Mouse (Mus musculus): Measurements from ENCODE around the gene Cdc42bpg. TPM values are rescaled to one million over a fixed set of nuclear protein-coding genes. Genes with fewer than 3 reads are reported as not detected.

The Cdc42bpg gene
- polyA plus RNA-seq, 1 experiment from 2014 or later: 1.0 TPM

DNA sequence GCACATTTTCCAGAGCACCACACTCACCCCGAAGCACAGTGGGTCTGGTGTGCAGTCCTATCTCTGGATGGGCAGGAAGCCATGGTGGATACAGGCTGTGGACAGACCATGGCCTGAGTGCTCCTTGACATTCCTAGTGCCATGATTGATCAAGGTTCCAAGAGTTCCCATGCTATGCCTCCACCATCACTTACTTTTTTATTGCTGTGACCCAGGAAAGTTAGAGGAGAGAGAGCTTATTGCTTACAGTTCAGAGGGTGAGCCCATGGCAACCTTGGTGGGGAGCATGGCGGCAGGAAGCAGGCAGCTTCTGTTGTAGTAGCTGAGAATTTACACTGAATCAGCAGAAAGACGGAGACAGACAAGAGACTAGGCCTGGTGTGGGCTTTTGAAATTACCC is 55.0 kb downstream of the Cdc42bpg start:
- H3K9ac ChIP-seq (ENCODE audit: low read depth, low read length): no peak overlapping the region
- ATAC-seq (replicated peaks; ENCODE audit: low FRiP score, low read depth) (no peak), DNase-seq (ENCODE audit: low spot score) (no peak)
- H3K27me3 ChIP-seq (ENCODE audit: insufficient read depth, low read length): no peaks in the 10 kb centered on the region
- 95% methylated on average over 3 of the region's 3 CpGs for WGBS
- H3K27ac ChIP-seq: no peak overlapping the region
- no peak overlapping the region for H3K4me3 ChIP-seq (replicated peaks; ENCODE audit: low read depth, low read length)
- 0 out of 2 replicates have a peak, but pooled peaks cover 8% of the 10 kb centered on the region for H3K36me3 ChIP-seq (ENCODE audit: insufficient read depth, low read length)
- no peak overlapping the region for H3K4me2 ChIP-seq (ENCODE audit: low read length)
- H3K4me1 ChIP-seq (replicated peaks; ENCODE audit: insufficient read depth, low read length): peaks cover 6% of the 10 kb centered on the region; the same call in 1 of the 2 replicates
- H3K9me3 ChIP-seq (replicated peaks; ENCODE audit: low read length): no peaks in the 10 kb centered on the region
- TF ChIP-seq CTCF (IDR thresholded peaks at IDR 0.05; ENCODE audit: low read depth): no peak

- ATAC-seq (replicated peaks; ENCODE audit: low FRiP score, low read depth): no peak
- no peaks in the 10 kb centered on the region for H3K27me3 ChIP-seq (ENCODE audit: insufficient read depth, low read length)
- peak overlapping the region; percentile 65 for H3K27ac ChIP-seq
- peaks cover 6% of the 10 kb centered on the region; the same call in 1 of the 2 replicates for H3K4me1 ChIP-seq (replicated peaks; ENCODE audit: insufficient read depth, low read length)
- no peak for TF ChIP-seq CTCF (IDR thresholded peaks at IDR 0.05; ENCODE audit: low read depth)
- H3K36me3 ChIP-seq (ENCODE audit: insufficient read depth, low read length): peaks cover 24% of the 10 kb centered on the region
- peak overlapping the region; percentile 19; the same call in 1 of the 2 replicates for H3K9ac ChIP-seq (ENCODE audit: low read depth, low read length)
- H3K4me2 ChIP-seq (ENCODE audit: low read length): peak overlapping the region; percentile 59
- WGBS: under 1% methylated on average over 11 of the region's 11 CpGs
- H3K9me3 ChIP-seq (replicated peaks; ENCODE audit: low read length): no peaks in the 10 kb centered on the region
- peak overlapping the region; percentile 81 for H3K4me3 ChIP-seq (replicated peaks; ENCODE audit: low read depth, low read length)
- DNase-seq (ENCODE audit: low spot score): no peak
Measured at GRCm38 (mm10) chr19:6363091-6363410, 56.8 kb downstream of the Cdc42bpg start.

- Histone ChIP-seq H3K36me3 (ENCODE audit: insufficient read depth, low read length) (peaks cover 29% of the 10 kb centered on the region), H3K4me2 (ENCODE audit: low read length) (peak within 1 kb of the TSS; percentile 66), H3K27ac (peak within 1 kb of the TSS; percentile 99), H3K9me3 (replicated peaks; ENCODE audit: low read length) (no peaks in the 10 kb centered on the region), H3K27me3 (ENCODE audit: insufficient read depth, low read length) (no peaks in the 10 kb centered on the region), H3K9ac (ENCODE audit: low read depth, low read length) (peak within 1 kb of the TSS; percentile 91), H3K4me1 (replicated peaks; ENCODE audit: insufficient read depth, low read length) (peaks cover 6% of the 10 kb centered on the region; the same call in 1 of the 2 replicates), H3K4me3 (replicated peaks; ENCODE audit: low read depth, low read length) (peak within 1 kb of the TSS; percentile 81)
- TF ChIP-seq CTCF (IDR thresholded peaks at IDR 0.05; ENCODE audit: low read depth): no peak
- DNase-seq (ENCODE audit: low spot score) (peak; percentile 100), ATAC-seq (replicated peaks; ENCODE audit: low FRiP score, low read depth) (peak; percentile 97)
- WGBS: under 1% methylated on average over 81 of the region's 85 CpGs
Measured at GRCm38 (mm10) chr19:6363411-6364240, 57.4 kb downstream of the Cdc42bpg start, which contains the start of gene Sf1. Gene Sf1, plus strand, starts transcription at chr19:6363690.

GRCm38 (mm10) chr19:6364317-6364725 is 58.1 kb downstream of the Cdc42bpg start:
- TF ChIP-seq CTCF (IDR thresholded peaks at IDR 0.05; ENCODE audit: low read depth): no peak
- Histone ChIP-seq H3K4me3 (replicated peaks; ENCODE audit: low read depth, low read length) (peak overlapping the region; percentile 81), H3K4me2 (ENCODE audit: low read length) (peak overlapping the region; percentile 66), H3K27me3 (ENCODE audit: insufficient read depth, low read length) (no peaks in the 10 kb centered on the region), H3K4me1 (replicated peaks; ENCODE audit: insufficient read depth, low read length) (peaks cover 6% of the 10 kb centered on the region; the same call in 1 of the 2 replicates), H3K9me3 (replicated peaks; ENCODE audit: low read length) (no peaks in the 10 kb centered on the region), H3K9ac (ENCODE audit: low read depth, low read length) (peak overlapping the region; percentile 91), H3K27ac (peak overlapping the region; percentile 99), H3K36me3 (ENCODE audit: insufficient read depth, low read length) (peaks cover 34% of the 10 kb centered on the region)
- ATAC-seq (replicated peaks; ENCODE audit: low FRiP score, low read depth) (no peak), DNase-seq (ENCODE audit: low spot score) (peak; percentile 94)
- under 1% methylated on average over 52 of the region's 55 CpGs for WGBS

GRCm38 (mm10) chr19:6364842-6365241 is 58.6 kb downstream of the Cdc42bpg start:
- Histone ChIP-seq H3K27ac (no peak overlapping the region), H3K9ac (ENCODE audit: low read depth, low read length) (peak overlapping the region; percentile 91), H3K9me3 (replicated peaks; ENCODE audit: low read length) (no peaks in the 10 kb centered on the region), H3K27me3 (ENCODE audit: insufficient read depth, low read length) (no peaks in the 10 kb centered on the region), H3K4me3 (replicated peaks; ENCODE audit: low read depth, low read length) (peak overlapping the region; percentile 81), H3K4me1 (replicated peaks; ENCODE audit: insufficient read depth, low read length) (peaks cover 6% of the 10 kb centered on the region; the same call in 1 of the 2 replicates), H3K36me3 (ENCODE audit: insufficient read depth, low read length) (peaks cover 39% of the 10 kb centered on the region), H3K4me2 (ENCODE audit: low read length) (peak overlapping the region; percentile 66)
- ATAC-seq (replicated peaks; ENCODE audit: low FRiP score, low read depth) (no peak), DNase-seq (ENCODE audit: low spot score) (no peak)
- TF ChIP-seq CTCF (IDR thresholded peaks at IDR 0.05; ENCODE audit: low read depth): no peak
- 0% methylated on average over 2 of the region's 2 CpGs for WGBS

GRCm38 (mm10) chr19:6370175-6370574 is 63.9 kb downstream of the Cdc42bpg start:
- DNase-seq (ENCODE audit: low spot score): no peak
- no peak overlapping the region for H3K27ac ChIP-seq
- H3K27me3 ChIP-seq (ENCODE audit: insufficient read depth, low read length): no peaks in the 10 kb centered on the region
- no peak overlapping the region for H3K4me3 ChIP-seq (replicated peaks; ENCODE audit: low read depth, low read length)
- peaks cover 88% of the 10 kb centered on the region for H3K36me3 ChIP-seq (ENCODE audit: insufficient read depth, low read length)
- H3K4me1 ChIP-seq (replicated peaks; ENCODE audit: insufficient read depth, low read length): peaks cover 2% of the 10 kb centered on the region; the same call in 1 of the 2 replicates
- 82% methylated on average over 2 of the region's 2 CpGs for WGBS
- TF ChIP-seq CTCF (IDR thresholded peaks at IDR 0.05; ENCODE audit: low read depth): no peak
- no peak for ATAC-seq (replicated peaks; ENCODE audit: low FRiP score, low read depth)
- no peaks in the 10 kb centered on the region for H3K9me3 ChIP-seq (replicated peaks; ENCODE audit: low read length)
- no peak overlapping the region for H3K9ac ChIP-seq (ENCODE audit: low read depth, low read length)
- no peak overlapping the region for H3K4me2 ChIP-seq (ENCODE audit: low read length)
